Comparison of ENCODE assay signal across 28 mouse cellular contexts in genomic region chr8:128327281-128327680, GRCm38 (mm10). TPM values are rescaled to one million over a fixed set of nuclear protein-coding genes. Genes with fewer than 3 reads are reported as not detected.
DNase-seq lines count a peak whose midpoint lies in the region; ATAC-seq and TF ChIP-seq lines count a peak whose summit lies in the region.
"Had no signal": no experiment of that assay in that cellular context is flagged by ENCODE, and none has a peak within 500 bp of the region (broad histone marks: within the 10 kb centered on the region; RNA-seq: fewer than 3 reads in every experiment).

No protein-coding gene starts in this region.

- ATAC-seq in embryonic facial prominence, embryonic 11.5 days (replicated peaks; ENCODE audit: insufficient number of reproducible peaks, low FRiP score, low TSS enrichment, low read depth) = no peak
- no peak for ATAC-seq in kidney, postnatal 0 days (replicated peaks; ENCODE audit: low FRiP score, low read depth)
- no peak for ATAC-seq in stomach, postnatal 0 days (ENCODE audit: low FRiP score, low TSS enrichment)
- ATAC-seq: forebrain, embryonic 16.5 days; inflammation-experienced regulatory T-cells, adult 6 months; midbrain, embryonic 16.5 days had no signal

- H3K9ac ChIP-seq in embryonic facial prominence, embryonic 11.5 days (replicated peaks; ENCODE audit: low read length) = no peak overlapping the region
- no peak overlapping the region for H3K9ac ChIP-seq in kidney, postnatal 0 days (ENCODE audit: low read depth, low read length)
- no peak overlapping the region for H3K9ac ChIP-seq in stomach, postnatal 0 days (ENCODE audit: low read length)
- H3K9ac ChIP-seq: heart, embryonic 13.5 days; hindbrain, embryonic 15.5 days; limb, embryonic 12.5 days had no signal

- H3K9me3 ChIP-seq in embryonic facial prominence, embryonic 11.5 days (replicated peaks; ENCODE audit: control insufficient read depth, low read length) = no peaks in the 10 kb centered on the region
- H3K9me3 ChIP-seq in embryonic facial prominence, embryonic 10.5 days = no peaks in the 10 kb centered on the region
- H3K9me3 ChIP-seq in kidney, postnatal 0 days (replicated peaks; ENCODE audit: low read length) = no peaks in the 10 kb centered on the region
- no peaks in the 10 kb centered on the region for H3K9me3 ChIP-seq in stomach, postnatal 0 days (ENCODE audit: control insufficient read depth, low read length)
- H3K9me3 ChIP-seq: G1E; heart, embryonic 13.5 days; hindbrain, embryonic 10.5 days; hindbrain, embryonic 15.5 days; limb, embryonic 12.5 days had no signal

- H3K4me2 ChIP-seq in embryonic facial prominence, embryonic 11.5 days (ENCODE audit: low read depth, low read length) = no peak overlapping the region
- no peak overlapping the region for H3K4me2 ChIP-seq in kidney, postnatal 0 days (ENCODE audit: low read length)
- no peak overlapping the region for H3K4me2 ChIP-seq in stomach, postnatal 0 days (replicated peaks; ENCODE audit: low read depth)
- H3K4me2 ChIP-seq: heart, embryonic 13.5 days; hindbrain, embryonic 15.5 days; limb, embryonic 12.5 days; liver, embryonic 11.5 days; midbrain, embryonic 11.5 days had no signal

- no peak for TF ChIP-seq CTCF in kidney, postnatal 0 days (IDR thresholded peaks at IDR 0.05; ENCODE audit: low read depth)
- TF ChIP-seq CTCF in stomach, postnatal 0 days (IDR thresholded peaks at IDR 0.05; ENCODE audit: low read depth) = no peak

- H3K36me3 ChIP-seq in embryonic facial prominence, embryonic 11.5 days (replicated peaks; ENCODE audit: control insufficient read depth, insufficient read depth, low read depth, low read length) = no peaks in the 10 kb centered on the region
- no peaks in the 10 kb centered on the region for H3K36me3 ChIP-seq in embryonic facial prominence, embryonic 10.5 days (replicated peaks)
- no peaks in the 10 kb centered on the region for H3K36me3 ChIP-seq in kidney, postnatal 0 days (ENCODE audit: insufficient read depth, low read length)
- no peaks in the 10 kb centered on the region for H3K36me3 ChIP-seq in stomach, postnatal 0 days (ENCODE audit: control insufficient read depth, insufficient read depth, low read length)
- H3K36me3 ChIP-seq: G1E; heart, embryonic 13.5 days; hindbrain, embryonic 10.5 days; hindbrain, embryonic 15.5 days; limb, embryonic 12.5 days had no signal

- H3K4me1 ChIP-seq in embryonic facial prominence, embryonic 11.5 days (ENCODE audit: control insufficient read depth, insufficient read depth, low read length) = no peaks in the 10 kb centered on the region
- H3K4me1 ChIP-seq in embryonic facial prominence, embryonic 10.5 days = peaks cover 21% of the 10 kb centered on the region
- H3K4me1 ChIP-seq in kidney, postnatal 0 days (replicated peaks; ENCODE audit: insufficient read depth, low read length) = no peaks in the 10 kb centered on the region
- no peaks in the 10 kb centered on the region for H3K4me1 ChIP-seq in stomach, postnatal 0 days (replicated peaks; ENCODE audit: control insufficient read depth, insufficient read depth)
- H3K4me1 ChIP-seq: heart, embryonic 13.5 days; hindbrain, embryonic 10.5 days; hindbrain, embryonic 15.5 days had no signal

- H3K4me3 ChIP-seq in embryonic facial prominence, embryonic 11.5 days (ENCODE audit: low read depth, low read length) = no peak overlapping the region
- no peak overlapping the region for H3K4me3 ChIP-seq in embryonic facial prominence, embryonic 10.5 days
- no peak overlapping the region for H3K4me3 ChIP-seq in kidney, postnatal 0 days (replicated peaks; ENCODE audit: low read depth, low read length)
- H3K4me3 ChIP-seq in stomach, postnatal 0 days (ENCODE audit: low read depth, low read length) = no peak overlapping the region
- H3K4me3 ChIP-seq: erythroblast, embryonic 14.5 days; heart, embryonic 13.5 days; hindbrain, embryonic 10.5 days; hindbrain, embryonic 15.5 days; limb, embryonic 12.5 days had no signal

- TF ChIP-seq EP300 in stomach, postnatal 0 days (optimal IDR thresholded peaks at IDR 0.05) = no peak

- peak; percentile 4 for DNase-seq in embryonic facial prominence, embryonic 11.5 days (ENCODE audit: low spot score)
- DNase-seq in embryonic facial prominence, embryonic 10.5 days (ENCODE audit: low spot score) = no peak
- peak; percentile 62 for DNase-seq in kidney, postnatal 0 days (ENCODE audit: low spot score)
- DNase-seq in kidney, adult 8-10 months = no peak
- DNase-seq in forelimb bud, embryonic 11.5 days (ENCODE audit: low read depth, low spot score) = peak; percentile 24
- peak; percentile 46 for DNase-seq in large intestine, adult 2 months (ENCODE audit: low read depth, low spot score)
- no peak for DNase-seq in stomach, postnatal 0 days (ENCODE audit: low spot score)
- DNase-seq: adrenal gland, adult 8-10 months; cerebellum, adult 2 months; cerebellum, postnatal 14 days; heart, postnatal 10 days; kidney, postnatal 4 days; layer of hippocampus, adult 9-11 months; right cerebral cortex, adult 18-20 months; spleen, adult 18-20 months; thymus, adult 18-20 months; thymus, postnatal 25 days had no signal

- WGBS in embryonic facial prominence, embryonic 11.5 days = 92% methylated on average over 1 of the region's 1 CpGs
- WGBS in embryonic facial prominence, embryonic 10.5 days = 87% methylated on average over 1 of the region's 1 CpGs
- 71% methylated on average over 1 of the region's 1 CpGs for WGBS in kidney, postnatal 0 days
- 58% methylated on average over 1 of the region's 1 CpGs for WGBS in large intestine, adult 2 months
- 97% methylated on average over 1 of the region's 1 CpGs for WGBS in stomach, postnatal 0 days

- no peaks in the 10 kb centered on the region for H3K27me3 ChIP-seq in embryonic facial prominence, embryonic 11.5 days (ENCODE audit: control insufficient read depth, insufficient read depth, low read length)
- H3K27me3 ChIP-seq in embryonic facial prominence, embryonic 10.5 days (replicated peaks; ENCODE audit: low read depth, poor library complexity, severe bottlenecking) = no peaks in the 10 kb centered on the region
- H3K27me3 ChIP-seq in kidney, postnatal 0 days (ENCODE audit: insufficient read depth, low read length) = no peaks in the 10 kb centered on the region
- no peaks in the 10 kb centered on the region for H3K27me3 ChIP-seq in stomach, postnatal 0 days (ENCODE audit: control insufficient read depth, insufficient read depth, low read length)
- H3K27me3 ChIP-seq: heart, embryonic 13.5 days; hindbrain, embryonic 15.5 days had no signal

- H3K27ac ChIP-seq in embryonic facial prominence, embryonic 11.5 days (replicated peaks; ENCODE audit: low read depth, low read length) = no peak overlapping the region
- no peak overlapping the region for H3K27ac ChIP-seq in embryonic facial prominence, embryonic 10.5 days (replicated peaks)
- H3K27ac ChIP-seq in kidney, postnatal 0 days = peak overlapping the region; percentile 28; the same call in 1 of the 2 replicates
- no peak overlapping the region for H3K27ac ChIP-seq in stomach, postnatal 0 days (replicated peaks)
- H3K27ac ChIP-seq: heart, embryonic 13.5 days; hindbrain, embryonic 10.5 days; hindbrain, embryonic 15.5 days; limb, embryonic 12.5 days had no signal

RNA-seq across cellular contexts. Expression of gene Nrp1, which starts 31.1 kb away (rescaled TPM):
- polyA plus RNA-seq in embryonic facial prominence, embryonic 11.5 days (2014; fragmentation: Nextera tagmentation; extraction: Ambion mirVana) = 42.8 and 42.9 TPM in 2 replicates
- polyA plus RNA-seq in embryonic facial prominence, embryonic 10.5 days (2016; fragmentation: Nextera tagmentation; extraction: Ambion mirVana) = 34.2 and 39.4 TPM in 2 replicates
- 98.4 and 105 TPM in 2 replicates for polyA plus RNA-seq in kidney, postnatal 0 days (2015; fragmentation: Nextera tagmentation; extraction: Ambion mirVana)
- polyA plus RNA-seq in large intestine, adult 2 months (2012; rRNA removed) = 4.9 and 9.4 TPM in 2 replicates
- 16.9 and 17.9 TPM in 2 replicates for polyA plus RNA-seq in stomach, postnatal 0 days (2015; fragmentation: Nextera tagmentation; extraction: Ambion mirVana)
- polyA plus RNA-seq: G1E had no signal

Comparison
In these comparisons a context has a peak if more than half of its experiments do, and no peak if none do; other contexts are left out.
1. DNase-seq: peak in embryonic facial prominence, embryonic 11.5 days (single experiment), kidney, postnatal 0 days (single experiment), forelimb bud, embryonic 11.5 days (single experiment) and large intestine, adult 2 months (single experiment); none in embryonic facial prominence, embryonic 10.5 days (single experiment), kidney, adult 8-10 months (0 of 2) and stomach, postnatal 0 days (single experiment).